Mouse (Mus musculus): ENCODE results near the gene Hbq1b. TPM values are rescaled to one million over a fixed set of nuclear protein-coding genes. Genes with fewer than 3 reads are reported as not detected.
"Not testable (repeated sequence)": the region's sequence is repeated elsewhere in the genome, so short reads cannot be mapped to it uniquely, and the experiment has no call there.

Hbq1b gene
- polyA plus RNA-seq, 1 experiment from 2014 or later, result 4.0 TPM

GRCm38 (mm10) chr11:32285031-32285775 lies 1.6 kb upstream of the Hbq1b start:
- ATAC-seq, result no peak
- 71% methylated on average over 7 of the region's 7 CpGs for WGBS
- Histone ChIP-seq H3K4me3 (ENCODE audit: low read depth, low read length) (no peak overlapping the region), H3K9me3 (ENCODE audit: low read length) (no peaks in the 10 kb centered on the region), H3K4me1 (ENCODE audit: insufficient read depth, low read depth, low read length) (no peaks in the 10 kb centered on the region), H3K27ac (ENCODE audit: low read length) (no peak overlapping the region), H3K4me2 (replicated peaks; ENCODE audit: low read depth, low read length) (no peak overlapping the region), H3K9ac (replicated peaks; ENCODE audit: low read depth) (no peak overlapping the region), H3K27me3 (replicated peaks; ENCODE audit: insufficient read depth, low read length) (no peaks in the 10 kb centered on the region), H3K36me3 (ENCODE audit: insufficient read depth, low read length) (no peaks in the 10 kb centered on the region)
- DNase-seq (ENCODE audit: low spot score), result no peak
- no peak for TF ChIP-seq EP300 (IDR thresholded peaks at IDR 0.05)
- TF ChIP-seq CTCF (IDR thresholded peaks at IDR 0.05), result no peak

DNA sequence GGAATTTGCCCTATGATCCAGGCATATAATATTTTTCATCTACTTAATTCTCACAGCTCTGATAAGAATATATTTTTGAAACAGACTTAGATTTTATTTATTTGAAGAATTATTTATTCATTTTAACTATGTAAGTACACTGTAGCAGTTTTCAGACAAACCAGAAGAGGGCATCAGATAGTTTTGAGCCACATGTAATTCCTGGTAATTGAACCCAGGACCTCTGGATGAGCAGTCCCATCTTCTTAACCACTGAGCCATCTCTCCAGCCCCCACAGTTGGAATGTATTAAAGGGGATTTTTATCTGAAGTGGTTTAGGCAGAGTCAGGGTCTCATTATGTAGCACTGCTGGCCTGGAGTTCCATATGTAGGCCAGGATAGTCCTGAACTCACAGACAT lies 878 bp upstream of the Hbq1b start:
- ATAC-seq; H3K4me1 ChIP-seq (ENCODE audit: insufficient read depth, low read depth, low read length); H3K27ac ChIP-seq (ENCODE audit: low read length); H3K27me3 ChIP-seq (replicated peaks; ENCODE audit: insufficient read depth, low read length); DNase-seq (ENCODE audit: low spot score); H3K4me3 ChIP-seq (ENCODE audit: low read depth, low read length); H3K36me3 ChIP-seq (ENCODE audit: insufficient read depth, low read length); H3K9me3 ChIP-seq (ENCODE audit: low read length); H3K9ac ChIP-seq (replicated peaks; ENCODE audit: low read depth); H3K4me2 ChIP-seq (replicated peaks; ENCODE audit: low read depth, low read length): not testable (repeated sequence)

DNA sequence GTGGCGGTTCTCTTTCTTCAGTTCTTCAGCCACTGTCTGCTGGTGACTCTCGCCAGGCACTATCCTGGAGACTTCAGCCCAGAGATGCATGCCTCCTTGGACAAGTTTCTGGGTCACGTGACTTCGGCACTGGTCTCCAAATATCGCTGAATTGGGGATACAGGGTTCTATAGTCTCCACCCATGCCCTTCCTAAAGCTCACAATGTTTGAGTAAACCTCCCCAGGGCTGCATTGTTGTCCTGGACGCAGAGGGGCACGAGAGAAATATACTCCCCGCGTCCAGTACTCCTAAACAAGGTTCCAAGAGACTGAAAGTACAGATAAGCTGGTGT lies 694 bp downstream of the Hbq1b start:
- H3K9me3 ChIP-seq (ENCODE audit: low read length), result no peaks in the 10 kb centered on the region
- H3K4me3 ChIP-seq (ENCODE audit: low read depth, low read length), result no peak overlapping the region
- DNase-seq (ENCODE audit: low spot score) (no peak), ATAC-seq (no peak; the same call in 1 of the 2 replicates)
- TF ChIP-seq EP300 (IDR thresholded peaks at IDR 0.05), result no peak
- no peak for TF ChIP-seq CTCF (IDR thresholded peaks at IDR 0.05)
- H3K27ac ChIP-seq (ENCODE audit: low read length), result no peak overlapping the region
- no peaks in the 10 kb centered on the region for H3K4me1 ChIP-seq (ENCODE audit: insufficient read depth, low read depth, low read length)
- no peaks in the 10 kb centered on the region for H3K27me3 ChIP-seq (replicated peaks; ENCODE audit: insufficient read depth, low read length)
- H3K4me2 ChIP-seq (replicated peaks; ENCODE audit: low read depth, low read length), result no peak overlapping the region
- WGBS, result 69% methylated on average over 9 of the region's 9 CpGs
- H3K9ac ChIP-seq (replicated peaks; ENCODE audit: low read depth), result no peak overlapping the region
- no peaks in the 10 kb centered on the region for H3K36me3 ChIP-seq (ENCODE audit: insufficient read depth, low read length)

GRCm38 (mm10) chr11:32292819-32293218 lies 6.1 kb downstream of the Hbq1b start:
- H3K36me3 ChIP-seq (ENCODE audit: insufficient read depth, low read length); H3K9ac ChIP-seq (replicated peaks; ENCODE audit: low read depth); H3K4me2 ChIP-seq (replicated peaks; ENCODE audit: low read depth, low read length); H3K9me3 ChIP-seq (ENCODE audit: low read length); H3K27ac ChIP-seq (ENCODE audit: low read length); ATAC-seq; DNase-seq (ENCODE audit: low spot score); H3K27me3 ChIP-seq (replicated peaks; ENCODE audit: insufficient read depth, low read length); H3K4me1 ChIP-seq (ENCODE audit: insufficient read depth, low read depth, low read length); H3K4me3 ChIP-seq (ENCODE audit: low read depth, low read length): not testable (repeated sequence)
- 70% methylated on average over 4 of the region's 4 CpGs for WGBS

DNA sequence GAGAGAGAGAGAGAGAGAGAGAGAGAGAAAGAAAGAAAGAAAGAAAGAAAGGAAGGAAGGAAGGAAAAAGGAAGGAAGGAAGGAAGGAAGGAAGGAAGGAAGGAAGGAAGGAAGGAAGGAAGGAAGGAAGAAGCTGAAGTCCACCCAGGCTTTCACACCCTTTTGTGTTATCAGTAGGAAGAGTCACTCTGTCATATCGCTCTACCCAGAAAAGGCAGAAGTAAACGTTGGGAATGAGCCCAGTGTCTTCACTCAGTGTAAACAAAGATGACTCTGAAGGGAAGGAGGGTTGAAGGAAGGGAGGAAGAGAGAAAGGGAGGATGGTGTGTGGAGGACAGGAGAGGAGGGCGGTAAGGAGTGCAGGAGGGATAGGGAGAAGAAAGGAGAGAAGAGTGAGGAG lies 6.7 kb downstream of the Hbq1b start:
- not testable (repeated sequence) for H3K9me3 ChIP-seq (ENCODE audit: low read length); DNase-seq (ENCODE audit: low spot score); H3K4me3 ChIP-seq (ENCODE audit: low read depth, low read length); H3K27ac ChIP-seq (ENCODE audit: low read length); H3K4me1 ChIP-seq (ENCODE audit: insufficient read depth, low read depth, low read length); H3K36me3 ChIP-seq (ENCODE audit: insufficient read depth, low read length); ATAC-seq; H3K27me3 ChIP-seq (replicated peaks; ENCODE audit: insufficient read depth, low read length); H3K9ac ChIP-seq (replicated peaks; ENCODE audit: low read depth); H3K4me2 ChIP-seq (replicated peaks; ENCODE audit: low read depth, low read length)
- 18% methylated on average over 2 of the region's 3 CpGs for WGBS

GRCm38 (mm10) chr11:32296203-32296602 lies 9.4 kb downstream of the Hbq1b start, which contains the start of gene Hba-a2:
Gene Hba-a2 (plus strand): TSS chr11:32296489.
- H3K27ac ChIP-seq (ENCODE audit: low read length); H3K36me3 ChIP-seq (ENCODE audit: insufficient read depth, low read length); H3K4me2 ChIP-seq (replicated peaks; ENCODE audit: low read depth, low read length); H3K27me3 ChIP-seq (replicated peaks; ENCODE audit: insufficient read depth, low read length); DNase-seq (ENCODE audit: low spot score); H3K9me3 ChIP-seq (ENCODE audit: low read length); H3K4me3 ChIP-seq (ENCODE audit: low read depth, low read length); H3K9ac ChIP-seq (replicated peaks; ENCODE audit: low read depth); H3K4me1 ChIP-seq (ENCODE audit: insufficient read depth, low read depth, low read length): not testable (repeated sequence)
- WGBS, result no CpG with 5 or more reads among the region's 4 CpGs
- peak; percentile 75 for ATAC-seq

DNA sequence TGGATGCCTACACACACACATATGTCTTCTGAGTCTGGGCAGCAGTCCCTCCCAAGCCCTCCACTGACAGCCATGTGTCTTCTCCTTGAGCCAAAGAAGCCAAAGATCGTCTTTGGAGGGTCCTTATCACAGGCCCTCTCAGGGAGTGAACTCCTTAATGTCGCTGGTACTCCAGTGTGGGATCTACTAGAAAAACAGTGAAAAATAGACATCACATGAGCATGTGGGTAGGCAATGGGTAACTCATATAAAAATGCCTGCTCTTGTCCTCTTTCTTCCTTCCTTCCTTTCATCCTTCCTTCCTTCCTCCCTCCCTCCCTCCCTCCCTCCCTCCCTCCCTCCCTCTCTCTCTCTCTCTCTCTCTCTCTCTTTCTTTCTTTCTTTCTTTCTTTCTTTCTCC lies 10.7 kb downstream of the Hbq1b start:
- not testable (repeated sequence) for H3K36me3 ChIP-seq (ENCODE audit: insufficient read depth, low read length); H3K27ac ChIP-seq (ENCODE audit: low read length); ATAC-seq; H3K4me2 ChIP-seq (replicated peaks; ENCODE audit: low read depth, low read length); H3K27me3 ChIP-seq (replicated peaks; ENCODE audit: insufficient read depth, low read length); H3K4me3 ChIP-seq (ENCODE audit: low read depth, low read length); DNase-seq (ENCODE audit: low spot score); H3K9ac ChIP-seq (replicated peaks; ENCODE audit: low read depth); H3K4me1 ChIP-seq (ENCODE audit: insufficient read depth, low read depth, low read length); H3K9me3 ChIP-seq (ENCODE audit: low read length)
- WGBS, result 11% methylated on average over 2 of the region's 2 CpGs
